Mouse (Mus musculus) lung, postnatal 0 days (tissue): ENCODE data around the gene Rbfox2.

Source experiments
- CTCF ChIP-seq: IDR thresholded peaks from 2 replicates; pipeline ENCODE4 v1.5.1; 2016; ENCODE audit warnings: antibody characterized with exemption, mild to moderate bottlenecking
- EP300 ChIP-seq: IDR thresholded peaks from 2 replicates; pipeline ENCODE4 v1.6.1; 2016; ENCODE audit warnings: antibody characterized with exemption, mild to moderate bottlenecking, control low read depth

- TF ChIP-seq CTCF (no peak), EP300 (no peak)
These were observed 250.1 kb downstream of the Rbfox2 start for GRCm38 (mm10) chr15:77056791-77057051.
